In the genomic region with DNA sequence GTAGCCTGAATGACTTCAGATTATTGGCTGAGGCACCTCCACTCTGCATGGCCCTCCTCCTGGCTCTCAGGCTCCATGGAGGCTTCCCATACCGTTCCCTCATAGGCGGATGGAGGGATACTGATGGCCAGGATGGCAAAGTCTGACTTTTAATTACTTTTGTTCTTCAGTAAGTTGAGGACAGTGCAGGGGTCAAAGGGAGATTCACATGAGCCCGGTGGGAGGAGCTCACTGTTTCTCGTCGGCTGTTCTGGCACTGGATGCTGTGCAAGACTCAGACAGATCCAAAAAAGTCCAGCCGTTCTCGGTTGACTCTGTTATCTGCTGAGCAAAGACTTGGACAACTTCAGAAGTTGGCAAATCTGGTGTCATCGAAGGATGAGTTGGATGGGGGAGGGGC, we compare ENCODE assay signal across 24 mouse cellular contexts.
DNase-seq lines count a peak whose midpoint lies in the region; ATAC-seq and TF ChIP-seq lines count a peak whose summit lies in the region.
"Had no signal": no experiment of that assay in that cellular context is flagged by ENCODE, and none has a peak within 500 bp of the region (broad histone marks: within the 10 kb centered on the region; RNA-seq: fewer than 3 reads in every experiment).

No protein-coding gene starts in this region.

- intact Hi-C loops in heart, postnatal 25 days (cut with DNase I), result no loop called here

- no peak for TF ChIP-seq POLR2A in kidney, adult 2 months (IDR thresholded peaks at IDR 0.05; ENCODE audit: low read depth, low read length)

- H3K27ac ChIP-seq in kidney, adult 2 months (ENCODE audit: insufficient read depth, low read depth, low read length), result no peak overlapping the region
- H3K27ac ChIP-seq in kidney, embryonic 14.5 days (ENCODE audit: low read depth, low read length), result no peak overlapping the region
- no peak overlapping the region for H3K27ac ChIP-seq in intestine, embryonic 15.5 days
- H3K27ac ChIP-seq: embryonic facial prominence, embryonic 12.5 days; embryonic facial prominence, embryonic 15.5 days; gastrocnemius, adult 2 months; hindbrain, embryonic 14.5 days had no signal

- no peaks in the 10 kb centered on the region for H3K4me1 ChIP-seq in kidney, adult 2 months (ENCODE audit: control insufficient read depth, insufficient read depth, low read length)
- peaks cover 6% of the 10 kb centered on the region; the same call in 1 of the 2 replicates for H3K4me1 ChIP-seq in kidney, embryonic 14.5 days (ENCODE audit: control insufficient read depth, insufficient read depth, low read length)
- H3K4me1 ChIP-seq in intestine, embryonic 15.5 days (replicated peaks), result 0 out of 2 replicates have a peak, but pooled peaks cover 7% of the 10 kb centered on the region

- WGBS in kidney, adult 2 months, result 48% methylated on average over 8 of the region's 8 CpGs
- WGBS in kidney, embryonic 14.5 days, result 85% methylated on average over 8 of the region's 8 CpGs
- WGBS in intestine, embryonic 15.5 days, result 77% methylated on average over 8 of the region's 8 CpGs

- no peak overlapping the region for H3K9ac ChIP-seq in kidney, embryonic 14.5 days (ENCODE audit: low read depth, low read length)
- H3K9ac ChIP-seq in intestine, embryonic 15.5 days, result no peak overlapping the region
- H3K9ac ChIP-seq: embryonic facial prominence, embryonic 12.5 days; embryonic facial prominence, embryonic 15.5 days; forebrain, postnatal 0 days; hindbrain, embryonic 14.5 days had no signal

- H3K27me3 ChIP-seq in kidney, adult 2 months (replicated peaks; ENCODE audit: control insufficient read depth, insufficient read depth, low read length), result no peaks in the 10 kb centered on the region
- H3K27me3 ChIP-seq in kidney, embryonic 14.5 days (ENCODE audit: control insufficient read depth, insufficient read depth, low read length), result no peaks in the 10 kb centered on the region
- no peaks in the 10 kb centered on the region for H3K27me3 ChIP-seq in intestine, embryonic 15.5 days (replicated peaks)
- H3K27me3 ChIP-seq: embryonic facial prominence, embryonic 12.5 days had no signal

- H3K4me2 ChIP-seq in kidney, embryonic 14.5 days (replicated peaks; ENCODE audit: low read depth, low read length), result no peak overlapping the region
- no peak overlapping the region for H3K4me2 ChIP-seq in intestine, embryonic 15.5 days (replicated peaks)
- H3K4me2 ChIP-seq: embryonic facial prominence, embryonic 12.5 days; embryonic facial prominence, embryonic 15.5 days; heart, embryonic 11.5 days; hindbrain, embryonic 14.5 days had no signal

- peak; percentile 70 for DNase-seq in kidney, adult 2 months
- DNase-seq in kidney, adult 8-10 months, result peak; percentile 58 to 59
- DNase-seq in kidney, adult 9 months, result peak; percentile 68
- DNase-seq in kidney, postnatal 25 days, result peak; percentile 64 to 80
- DNase-seq in heart, postnatal 25 days (ENCODE audit: low spot score), result no peak
- DNase-seq: adrenal gland, adult 2 months; adrenal gland, postnatal 14 days; cerebellum, adult 11 months; cerebellum, adult 2 months; cerebellum, adult 9-11 months; cerebellum, postnatal 25 days; forebrain, postnatal 0 days; gastrocnemius, adult 2 months; gastrocnemius, postnatal 14 days; heart, adult 11 months; heart, postnatal 4 days had no signal

- H3K9me3 ChIP-seq in kidney, embryonic 14.5 days (ENCODE audit: control insufficient read depth, low read length), result no peaks in the 10 kb centered on the region
- H3K9me3 ChIP-seq in intestine, embryonic 15.5 days, result no peaks in the 10 kb centered on the region
- H3K9me3 ChIP-seq: embryonic facial prominence, embryonic 12.5 days; embryonic facial prominence, embryonic 15.5 days had no signal

- no peak overlapping the region for H3K4me3 ChIP-seq in kidney, adult 2 months (ENCODE audit: insufficient read depth, low read depth, low read length)
- no peak overlapping the region for H3K4me3 ChIP-seq in kidney, embryonic 14.5 days (ENCODE audit: low read length)
- no peak overlapping the region for H3K4me3 ChIP-seq in intestine, embryonic 15.5 days (replicated peaks)
- H3K4me3 ChIP-seq: embryonic facial prominence, embryonic 12.5 days; embryonic facial prominence, embryonic 15.5 days; gastrocnemius, adult 2 months had no signal

- ATAC-seq in kidney, embryonic 14.5 days (ENCODE audit: low FRiP score, low TSS enrichment), result no peak
- ATAC-seq in intestine, embryonic 15.5 days, result no peak
- ATAC-seq: CD4-positive, CD25-positive, alpha-beta regulatory T cell, adult 4 months; forebrain, embryonic 14.5 days; forebrain, postnatal 0 days had no signal

- H3K36me3 ChIP-seq in kidney, adult 2 months (ENCODE audit: control insufficient read depth, insufficient read depth, low read length), result no peaks in the 10 kb centered on the region
- H3K36me3 ChIP-seq in kidney, embryonic 14.5 days (ENCODE audit: control insufficient read depth, insufficient read depth, low read length), result peaks cover 11% of the 10 kb centered on the region; the same call in 1 of the 2 replicates
- 0 out of 2 replicates have a peak, but pooled peaks cover 1% of the 10 kb centered on the region for H3K36me3 ChIP-seq in intestine, embryonic 15.5 days

- no peak for TF ChIP-seq CTCF in kidney, adult 2 months (conservative IDR thresholded peaks at IDR 0.05; ENCODE audit: insufficient read depth, insufficient read length, low read depth, low read length)
